Mouse (Mus musculus) thymus, adult 2 months (tissue): Measurements from ENCODE around the gene Gcgr.

Experiments
- CTCF ChIP-seq: fragments of 200-500 bp; IDR thresholded peaks from 2 replicates; pipeline ENCODE4 v1.5.1; 2012; ENCODE audit warnings: mild to moderate bottlenecking, control low read depth, low read length, moderate library complexity, borderline replicate concordance; ENCODE audit not compliant: control insufficient read depth, poor library complexity, insufficient read depth; ENCODE audit errors: extremely low read depth
- POLR2A ChIP-seq: fragments of 200-500 bp; IDR thresholded peaks from 2 replicates; pipeline ENCODE4 v1.6.1; 2012; ENCODE audit warnings: mild to moderate bottlenecking, low read length, control low read depth, moderate library complexity; ENCODE audit not compliant: control insufficient read depth, poor library complexity, insufficient read depth; ENCODE audit errors: extremely low read depth

- peak; percentile 91 for TF ChIP-seq CTCF
- TF ChIP-seq POLR2A, result no peak
Measured at GRCm38 (mm10) chr11:120515611-120516010, 14.9 kb upstream of the Gcgr start.
